Mouse (Mus musculus) heart, adult 18-20 months (tissue): ENCODE results near the gene Sema6b. TPM values are rescaled to one million over a fixed set of nuclear protein-coding genes. Genes with fewer than 3 reads are reported as not detected.
A peak's percentile ranks its signal among the peaks of the same experiment; 100 is the strongest.
"Not testable (repeated sequence)": the region's sequence is repeated elsewhere in the genome, so short reads cannot be mapped to it uniquely, and the experiment has no call there.

ENCODE experiments used
- DNase-seq, 2 experiments: peaks; one replicate each; pipeline ENCODE4 v3.0.0; 2021 to 2022; ENCODE audit warnings: mixed read lengths in 1 of 2
- total RNA-seq, 2 experiments: library from RNA; stranded (reverse); gene quantifications; 2 replicates each; pipeline ENCODE4 v1.2.3; 2021

Gene Sema6b
- total RNA-seq, 2 experiments from 2014 or later: 12.5 to 13.5 TPM

GRCm38 (mm10) chr17:56119431-56119830, 20.7 kb downstream of the Sema6b start:
- DNase-seq: peak in 1 of 2 experiments; percentile 53

GRCm38 (mm10) chr17:56117251-56117710, 22.9 kb downstream of the Sema6b start, which contains the start of gene Plin5:
Gene Plin5, minus strand, starts transcription at chr17:56117596.
- peak; percentile 84 to 87 for DNase-seq

- peak in 1 of 2 experiments; percentile 28 for DNase-seq
Measured at GRCm38 (mm10) chr17:56116193-56116592, 23.9 kb downstream of the Sema6b start.

- DNase-seq: no peak
Measured at GRCm38 (mm10) chr17:56112743-56113142, 27.4 kb downstream of the Sema6b start.

GRCm38 (mm10) chr17:56111864-56112263, 28.3 kb downstream of the Sema6b start:
- DNase-seq: peak; percentile 68 to 83

- peak in 1 of 2 experiments; percentile 16 for DNase-seq
Measured at GRCm38 (mm10) chr17:56111021-56111420, 29.1 kb downstream of the Sema6b start.

- peak; percentile 70 to 83 for DNase-seq
Measured at GRCm38 (mm10) chr17:56110571-56110970, 29.6 kb downstream of the Sema6b start.

GRCm38 (mm10) chr17:56109219-56110051, 30.7 kb downstream of the Sema6b start, which contains the start of gene Plin4:
Gene Plin4, minus strand, starts transcription at chr17:56109803.
- DNase-seq: peak; percentile 81 to 85

GRCm38 (mm10) chr17:56108334-56109044, 31.7 kb downstream of the Sema6b start:
- peak; percentile 89 to 93 for DNase-seq

GRCm38 (mm10) chr17:56107736-56108135, 32.4 kb downstream of the Sema6b start:
- DNase-seq: no peak

- DNase-seq: peak in 1 of 2 experiments; percentile 34
Measured at GRCm38 (mm10) chr17:56106981-56107380, 33.2 kb downstream of the Sema6b start.

GRCm38 (mm10) chr17:56106436-56106835, 33.7 kb downstream of the Sema6b start:
- not testable (repeated sequence) for DNase-seq

- peak in 1 of 2 experiments; percentile 49 for DNase-seq
Measured at GRCm38 (mm10) chr17:56104821-56105220, 35.3 kb downstream of the Sema6b start.

GRCm38 (mm10) chr17:56103465-56104285, 36.5 kb downstream of the Sema6b start:
- peak in 1 of 2 experiments; percentile 62 for DNase-seq

GRCm38 (mm10) chr17:56102927-56103326, 37.2 kb downstream of the Sema6b start:
- peak in 1 of 2 experiments; percentile 38 for DNase-seq

GRCm38 (mm10) chr17:56102158-56102557, 38.0 kb downstream of the Sema6b start:
- peak in 1 of 2 experiments; percentile 29 for DNase-seq

GRCm38 (mm10) chr17:56100811-56101210, 39.3 kb downstream of the Sema6b start:
- DNase-seq: peak in 1 of 2 experiments; percentile 56

- peak in 1 of 2 experiments; percentile 31 for DNase-seq
Measured at GRCm38 (mm10) chr17:56098711-56099572, 41.2 kb downstream of the Sema6b start.

GRCm38 (mm10) chr17:56098180-56098579, 42.0 kb downstream of the Sema6b start:
- no peak for DNase-seq

- no peak for DNase-seq
Measured at GRCm38 (mm10) chr17:56096883-56097282, 43.3 kb downstream of the Sema6b start.

GRCm38 (mm10) chr17:56092794-56093193, 47.3 kb downstream of the Sema6b start:
- no peak for DNase-seq
